ENCODE assay signal across 18 mouse cellular contexts in the genomic region with DNA sequence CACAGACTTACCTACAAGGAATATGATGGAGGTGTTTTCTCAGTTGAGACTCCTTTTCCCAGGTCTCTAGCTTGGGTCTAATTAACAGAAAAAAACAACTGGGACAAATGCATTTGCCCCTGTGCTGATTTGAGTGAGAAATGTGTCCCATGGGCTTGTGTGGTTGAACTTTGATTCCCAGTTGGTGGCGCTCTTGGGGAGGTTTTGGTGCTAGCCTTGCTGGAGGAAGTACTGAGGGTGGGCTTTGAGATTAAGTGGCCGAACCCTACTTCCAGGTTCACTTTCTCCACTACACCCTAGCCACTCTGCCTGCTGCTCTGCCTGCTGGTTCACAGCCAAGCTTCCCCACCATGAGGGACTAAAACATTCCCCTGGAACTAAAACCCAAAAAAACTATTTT. TPM values are rescaled to one million over a fixed set of nuclear protein-coding genes. Genes with fewer than 3 reads are reported as not detected.
DNase-seq lines count a peak whose midpoint lies in the region; ATAC-seq and TF ChIP-seq lines count a peak whose summit lies in the region.
"Had no signal": no experiment of that assay in that cellular context is flagged by ENCODE, and none has a peak within 500 bp of the region (broad histone marks: within the 10 kb centered on the region; RNA-seq: fewer than 3 reads in every experiment).

No protein-coding gene starts in this region.

- H3K4me1 ChIP-seq in kidney, postnatal 0 days (replicated peaks; ENCODE audit: insufficient read depth, low read length): 0 out of 2 replicates have a peak, but pooled peaks cover 2% of the 10 kb centered on the region
- H3K4me1 ChIP-seq: embryonic facial prominence, embryonic 12.5 days had no signal

- no peak for ATAC-seq in kidney, postnatal 0 days (replicated peaks; ENCODE audit: low FRiP score, low read depth)

- no peak overlapping the region for H3K4me2 ChIP-seq in kidney, postnatal 0 days (ENCODE audit: low read length)
- H3K4me2 ChIP-seq: embryonic facial prominence, embryonic 12.5 days; hindbrain, embryonic 13.5 days; liver, embryonic 15.5 days had no signal

- H3K36me3 ChIP-seq in kidney, postnatal 0 days (ENCODE audit: insufficient read depth, low read length): no peaks in the 10 kb centered on the region
- H3K36me3 ChIP-seq: embryonic facial prominence, embryonic 12.5 days; forebrain, embryonic 10.5 days; hindbrain, embryonic 13.5 days; liver, embryonic 15.5 days had no signal

- no peak overlapping the region for H3K9ac ChIP-seq in kidney, postnatal 0 days (ENCODE audit: low read depth, low read length)
- H3K9ac ChIP-seq: embryonic facial prominence, embryonic 12.5 days; hindbrain, embryonic 13.5 days; liver, embryonic 15.5 days had no signal

- no peak overlapping the region for H3K4me3 ChIP-seq in kidney, postnatal 0 days (replicated peaks; ENCODE audit: low read depth, low read length)
- H3K4me3 ChIP-seq: embryonic facial prominence, embryonic 12.5 days; forebrain, embryonic 10.5 days; gastrocnemius, adult 2 months; hindbrain, embryonic 13.5 days; liver, embryonic 15.5 days had no signal

- 19% methylated on average over 2 of the region's 2 CpGs for WGBS in kidney, postnatal 0 days

- H3K27me3 ChIP-seq in kidney, postnatal 0 days (ENCODE audit: insufficient read depth, low read length): no peaks in the 10 kb centered on the region; the same call in 1 of the 2 replicates

- peak; percentile 9; the same call in 1 of the 2 replicates for TF ChIP-seq CTCF in kidney, postnatal 0 days (IDR thresholded peaks at IDR 0.05; ENCODE audit: low read depth)

- no peak for DNase-seq in kidney, postnatal 0 days (ENCODE audit: low spot score)
- no peak for DNase-seq in kidney, adult 9 months
- peak; percentile 75 for DNase-seq in ES-CJ7 (ENCODE audit: low read depth, low spot score)
- DNase-seq in embryo, embryonic 10 days (ENCODE audit: low spot score): peak; percentile 22
- DNase-seq in thymus, postnatal 14 days: peak; percentile 17
- no peak for DNase-seq in gastrocnemius, postnatal 10 days
- no peak for DNase-seq in urinary bladder, postnatal 25 days (ENCODE audit: low spot score)
- DNase-seq in cerebellum, adult 9-10 months: no peak
- DNase-seq: adrenal gland, postnatal 14 days; cerebellum, adult 11 months; gastrocnemius, adult 2 months; kidney, adult 2 months; right cerebral cortex, postnatal 14 days had no signal

- H3K9me3 ChIP-seq in kidney, postnatal 0 days (replicated peaks; ENCODE audit: low read length): no peaks in the 10 kb centered on the region
- H3K9me3 ChIP-seq: embryonic facial prominence, embryonic 12.5 days; forebrain, embryonic 10.5 days; hindbrain, embryonic 13.5 days; liver, embryonic 15.5 days had no signal

- H3K27ac ChIP-seq in kidney, postnatal 0 days: no peak overlapping the region
- H3K27ac ChIP-seq: embryonic facial prominence, embryonic 12.5 days; forebrain, embryonic 10.5 days; gastrocnemius, adult 2 months; hindbrain, embryonic 13.5 days; liver, embryonic 15.5 days; macrophage had no signal

RNA-seq across cellular contexts. Expression of gene Metap1d, which starts 3.5 kb away (rescaled TPM):
- 43.1 and 43.6 TPM in 2 replicates for polyA plus RNA-seq in kidney, postnatal 0 days (2015; fragmentation: Nextera tagmentation; extraction: Ambion mirVana)
- 10 to 100 TPM; 22.6 to 26.1 TPM for total RNA-seq in gastrocnemius, postnatal 10 days (2021)

Comparison
In these comparisons a context has a peak if more than half of its experiments do, and no peak if none do; other contexts are left out.
1. DNase-seq: peak in ES-CJ7 (single experiment), embryo, embryonic 10 days (single experiment) and thymus, postnatal 14 days (single experiment); none in kidney, postnatal 0 days (single experiment), kidney, adult 9 months (single experiment), gastrocnemius, postnatal 10 days (single experiment), urinary bladder, postnatal 25 days (single experiment) and cerebellum, adult 9-10 months (single experiment).